Mouse (Mus musculus): ENCODE measurements around the gene Gnptg.

GRCm38 (mm10) chr17:25272951-25273705 lies 33.2 kb upstream of the Gnptg start:
- no peak for TF ChIP-seq CTCF (IDR thresholded peaks at IDR 0.05; ENCODE audit: insufficient read depth, low read length)
- peak; percentile 47; the same call in 1 of the 2 replicates for TF ChIP-seq POLR2A (IDR thresholded peaks at IDR 0.05; ENCODE audit: borderline replicate concordance, extremely low read depth, low read depth, low read length)

Measured in lung, adult 2 months (tissue).